Mouse (Mus musculus) hindlimb bud, embryonic 11.5 days (tissue): ENCODE measurements around the gene Mpzl1.

ENCODE experiments used
- DNase-seq: peaks from one replicate; pipeline ENCODE4 v3.0.0-alpha.2; 2012; ENCODE audit warnings: low read depth, low spot score; ENCODE audit errors: extremely low spot score

Mpzl1 gene

GRCm38 (mm10) chr1:165617166-165617891 is 17.0 kb downstream of the Mpzl1 start:
- no peak for DNase-seq

- DNase-seq: no peak
These were observed 17.7 kb downstream of the Mpzl1 start for GRCm38 (mm10) chr1:165616652-165617051.

GRCm38 (mm10) chr1:165614793-165615192 is 19.5 kb downstream of the Mpzl1 start:
- DNase-seq: no peak

- DNase-seq: no peak
These were observed 20.4 kb downstream of the Mpzl1 start for GRCm38 (mm10) chr1:165613926-165614325.

- DNase-seq: no peak
These were observed 21.6 kb downstream of the Mpzl1 start for GRCm38 (mm10) chr1:165612714-165613113.

- DNase-seq: no peak
These were observed 23.9 kb downstream of the Mpzl1 start for GRCm38 (mm10) chr1:165610321-165610999.

- no peak for DNase-seq
These were observed 24.6 kb downstream of the Mpzl1 start for GRCm38 (mm10) chr1:165609495-165610320.

GRCm38 (mm10) chr1:165608904-165609303 is 25.4 kb downstream of the Mpzl1 start:
- DNase-seq: no peak

GRCm38 (mm10) chr1:165605774-165606173 is 28.6 kb downstream of the Mpzl1 start:
- DNase-seq: no peak

GRCm38 (mm10) chr1:165605108-165605507 is 29.2 kb downstream of the Mpzl1 start:
- no peak for DNase-seq

GRCm38 (mm10) chr1:165604203-165604602 is 30.1 kb downstream of the Mpzl1 start:
- DNase-seq: no peak

- DNase-seq: no peak
These were observed 31.1 kb downstream of the Mpzl1 start for GRCm38 (mm10) chr1:165603218-165603617.

- DNase-seq: no peak
These were observed 32.5 kb downstream of the Mpzl1 start for GRCm38 (mm10) chr1:165601775-165602280.

- DNase-seq: no peak
These were observed 39.5 kb downstream of the Mpzl1 start for GRCm38 (mm10) chr1:165594699-165595421.

GRCm38 (mm10) chr1:165592295-165593082 is 41.8 kb downstream of the Mpzl1 start:
- no peak for DNase-seq

- DNase-seq: no peak
These were observed 43.6 kb downstream of the Mpzl1 start for GRCm38 (mm10) chr1:165590760-165591159.

GRCm38 (mm10) chr1:165589280-165590048 is 44.9 kb downstream of the Mpzl1 start:
- DNase-seq: no peak

GRCm38 (mm10) chr1:165587845-165588244 is 46.5 kb downstream of the Mpzl1 start:
- DNase-seq: no peak

- no peak for DNase-seq
These were observed 48.0 kb downstream of the Mpzl1 start for GRCm38 (mm10) chr1:165586366-165586765.
